Mouse (Mus musculus) heart, embryonic 16.5 days (tissue): ENCODE results near the gene Gaa. TPM values are rescaled to one million over a fixed set of nuclear protein-coding genes. Genes with fewer than 3 reads are reported as not detected.

Experiments used
- ATAC-seq: fragments of 200-750 bp; cut with Nextera tagmentation; replicated peaks from 2 replicates; pipeline ENCODE4 v1.8.0; 2017; ENCODE audit warnings: moderate number of reproducible peaks; ENCODE audit not compliant: insufficient read depth, low FRiP score; ENCODE audit errors: extremely low read depth
- H3K27ac ChIP-seq: fragments of 300-500 bp; sonication (generic); 2 replicates; pipeline ENCODE4 v1.5.1; 2014; ENCODE audit warnings: mild to moderate bottlenecking, low read length, control low read depth, moderate library complexity
- H3K27me3 ChIP-seq: fragments of 300-500 bp; sonication (generic); 2 replicates; pipeline ENCODE4 v1.6.1; 2014; ENCODE audit warnings: low read length, mixed read lengths; ENCODE audit not compliant: control insufficient read depth, insufficient read depth
- H3K36me3 ChIP-seq: fragments of 300-500 bp; sonication (generic); 2 replicates; pipeline ENCODE4 v1.6.1; 2014; ENCODE audit not compliant: control insufficient read depth, insufficient read depth
- H3K4me1 ChIP-seq: fragments of 300-500 bp; sonication (generic); 2 replicates; pipeline ENCODE4 v1.6.1; 2014; ENCODE audit warnings: low read length, mixed read lengths; ENCODE audit not compliant: control insufficient read depth, insufficient read depth
- H3K4me2 ChIP-seq: fragments of 300-500 bp; sonication (generic); 2 replicates; pipeline ENCODE4 v1.6.1; 2014; ENCODE audit warnings: low read depth, mild to moderate bottlenecking, control low read depth, low read length
- H3K4me3 ChIP-seq: fragments of 300-500 bp; sonication (generic); 2 replicates; pipeline ENCODE4 v1.5.1; 2014; ENCODE audit warnings: mild to moderate bottlenecking, control low read depth, low read length
- H3K9ac ChIP-seq: fragments of 300-500 bp; sonication (generic); 2 replicates; pipeline ENCODE4 v1.6.1; 2014; ENCODE audit warnings: low read length, control low read depth
- H3K9me3 ChIP-seq: fragments of 300-500 bp; sonication (generic); replicated peaks from 2 replicates; pipeline ENCODE4 v1.6.1; 2016; ENCODE audit warnings: low read length; ENCODE audit not compliant: control insufficient read depth
- WGBS: fragments of 180-500 bp; shearing (Covaris S2); extraction: QIAGEN DNeasy Blood & Tissue Kit; methylation state at CpG from one replicate; pipeline ENCODE4 v1.1.7; 2014; 5-methylcytosine and 5-hydroxymethylcytosine counted together
- polyA plus RNA-seq: library from polyadenylated mRNA; unstranded; fragments of >200 nt; fragmentation: Nextera tagmentation; extraction: Ambion mirVana; gene quantifications from 2 replicates; pipeline ENCODE4 v1.2.1, GENCODE M21; 2015

Gene Gaa
- polyA plus RNA-seq = 92.3 and 95.9 TPM in 2 replicates

GRCm38 (mm10) chr11:119267768-119268556, at the start of gene Gaa:
Gaa (plus strand) TSS chr11:119267887.
- Histone ChIP-seq H3K4me1 (peaks cover 6% of the 10 kb centered on the region; the same call in 1 of the 2 replicates), H3K9me3 (no peaks in the 10 kb centered on the region), H3K4me2 (peak within 1 kb of the TSS; percentile 87), H3K27ac (peak within 1 kb of the TSS; percentile 11; the same call in 1 of the 2 replicates), H3K36me3 (peaks cover 7% of the 10 kb centered on the region), H3K27me3 (no peaks in the 10 kb centered on the region), H3K4me3 (peak within 1 kb of the TSS; percentile 65), H3K9ac (peak within 1 kb of the TSS; percentile 82)
- ATAC-seq = peak; percentile 83
- 3% methylated on average over 52 of the region's 52 CpGs for WGBS

GRCm38 (mm10) chr11:119219816-119220465, 47.7 kb upstream of the Gaa start:
- Histone ChIP-seq H3K36me3 (no peaks in the 10 kb centered on the region), H3K27me3 (no peaks in the 10 kb centered on the region), H3K27ac (peak overlapping the region; percentile 80), H3K9ac (peak overlapping the region; percentile 58), H3K9me3 (no peaks in the 10 kb centered on the region), H3K4me3 (no peak overlapping the region), H3K4me1 (peaks cover 46% of the 10 kb centered on the region), H3K4me2 (peak overlapping the region; percentile 52)
- 22% methylated on average over 17 of the region's 17 CpGs for WGBS
- peak; percentile 35 for ATAC-seq

- Histone ChIP-seq H3K4me2 (no peak overlapping the region), H3K4me1 (peaks cover 30% of the 10 kb centered on the region), H3K27ac (no peak overlapping the region), H3K9ac (0 out of 2 replicates have a peak overlapping the region, but pooled peaks have one; percentile 14), H3K9me3 (no peaks in the 10 kb centered on the region), H3K36me3 (no peaks in the 10 kb centered on the region), H3K4me3 (no peak overlapping the region), H3K27me3 (no peaks in the 10 kb centered on the region)
- 54% methylated on average over 10 of the region's 11 CpGs for WGBS
- no peak for ATAC-seq
Measured at GRCm38 (mm10) chr11:119221812-119222510, 45.7 kb upstream of the Gaa start.

GRCm38 (mm10) chr11:119223124-119223890, 44.4 kb upstream of the Gaa start:
- Histone ChIP-seq H3K9me3 (no peaks in the 10 kb centered on the region), H3K36me3 (no peaks in the 10 kb centered on the region), H3K4me2 (no peak overlapping the region), H3K4me3 (no peak overlapping the region), H3K4me1 (peaks cover 34% of the 10 kb centered on the region), H3K27ac (no peak overlapping the region), H3K9ac (no peak overlapping the region), H3K27me3 (no peaks in the 10 kb centered on the region)
- 81% methylated on average over 20 of the region's 20 CpGs for WGBS
- ATAC-seq = no peak

GRCm38 (mm10) chr11:119224926-119225325, 42.8 kb upstream of the Gaa start:
- peaks cover 32% of the 10 kb centered on the region for H3K4me1 ChIP-seq
- no peak for ATAC-seq
- H3K9ac ChIP-seq = no peak overlapping the region
- no peak overlapping the region for H3K4me3 ChIP-seq
- H3K4me2 ChIP-seq = no peak overlapping the region
- H3K27ac ChIP-seq = no peak overlapping the region
- WGBS = 94% methylated on average over 6 of the region's 6 CpGs
- no peaks in the 10 kb centered on the region for H3K9me3 ChIP-seq
- H3K36me3 ChIP-seq = no peaks in the 10 kb centered on the region
- H3K27me3 ChIP-seq = peaks cover 4% of the 10 kb centered on the region; the same call in 1 of the 2 replicates

GRCm38 (mm10) chr11:119225634-119226033, 42.1 kb upstream of the Gaa start:
- Histone ChIP-seq H3K9me3 (no peaks in the 10 kb centered on the region), H3K4me3 (no peak overlapping the region), H3K36me3 (no peaks in the 10 kb centered on the region), H3K9ac (no peak overlapping the region), H3K4me1 (peaks cover 25% of the 10 kb centered on the region), H3K27me3 (peaks cover 7% of the 10 kb centered on the region; the same call in 1 of the 2 replicates), H3K4me2 (no peak overlapping the region), H3K27ac (no peak overlapping the region)
- 80% methylated on average over 9 of the region's 9 CpGs for WGBS
- no peak for ATAC-seq

GRCm38 (mm10) chr11:119227591-119227990, 40.1 kb upstream of the Gaa start:
- peaks cover 7% of the 10 kb centered on the region; the same call in 1 of the 2 replicates for H3K27me3 ChIP-seq
- H3K4me3 ChIP-seq = peak overlapping the region; percentile 86
- H3K27ac ChIP-seq = peak overlapping the region; percentile 70
- WGBS = 3% methylated on average over 12 of the region's 12 CpGs
- H3K9ac ChIP-seq = peak overlapping the region; percentile 95
- no peaks in the 10 kb centered on the region for H3K36me3 ChIP-seq
- peak overlapping the region; percentile 96 for H3K4me2 ChIP-seq
- ATAC-seq = no peak
- H3K9me3 ChIP-seq = no peaks in the 10 kb centered on the region
- H3K4me1 ChIP-seq = peaks cover 19% of the 10 kb centered on the region

- H3K27me3 ChIP-seq = peaks cover 7% of the 10 kb centered on the region; the same call in 1 of the 2 replicates
- H3K9ac ChIP-seq = peak within 1 kb of the TSS; percentile 95
- no peaks in the 10 kb centered on the region for H3K9me3 ChIP-seq
- H3K4me3 ChIP-seq = peak within 1 kb of the TSS; percentile 86
- H3K4me2 ChIP-seq = peak within 1 kb of the TSS; percentile 96
- H3K27ac ChIP-seq = peak within 1 kb of the TSS; percentile 70
- H3K36me3 ChIP-seq = no peaks in the 10 kb centered on the region
- whole genome bisulfite sequencing = 1% methylated on average over 62 of the region's 66 CpGs
- peaks cover 19% of the 10 kb centered on the region for H3K4me1 ChIP-seq
- peak; percentile 92 for ATAC-seq
Measured at GRCm38 (mm10) chr11:119228091-119228781, 39.5 kb upstream of the Gaa start, which contains the start of the genes Tbc1d16 and Ccdc40. Tbc1d16 (minus strand) TSS chr11:119228499. Ccdc40 (plus strand) TSS chr11:119228572.
